Mouse (Mus musculus) thymus, postnatal 25 days (tissue): ENCODE results near the gene Dner.

Experiments
- DNase-seq: peaks from one replicate; pipeline ENCODE4 v3.0.0; 2022

Gene Dner

DNA sequence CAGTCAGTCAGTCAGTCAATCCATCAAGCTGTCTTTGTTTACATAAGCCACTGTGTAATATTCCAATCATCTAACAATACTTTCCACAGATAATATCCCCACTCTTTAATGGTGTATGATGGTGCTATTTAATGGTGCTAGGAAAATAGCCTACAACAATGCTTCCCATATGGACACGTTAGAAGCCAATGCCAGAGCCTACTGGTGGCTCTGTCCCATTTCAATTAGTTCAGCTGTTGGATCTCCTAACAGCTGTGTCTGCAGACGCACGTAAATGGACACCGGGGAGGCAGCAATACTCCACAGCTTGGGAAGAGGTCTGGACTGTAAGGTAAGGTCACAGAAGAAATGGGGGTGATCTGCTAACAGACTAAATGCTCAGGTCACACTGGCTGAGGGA is 171.6 kb downstream of the Dner start:
- DNase-seq, result no peak

DNA sequence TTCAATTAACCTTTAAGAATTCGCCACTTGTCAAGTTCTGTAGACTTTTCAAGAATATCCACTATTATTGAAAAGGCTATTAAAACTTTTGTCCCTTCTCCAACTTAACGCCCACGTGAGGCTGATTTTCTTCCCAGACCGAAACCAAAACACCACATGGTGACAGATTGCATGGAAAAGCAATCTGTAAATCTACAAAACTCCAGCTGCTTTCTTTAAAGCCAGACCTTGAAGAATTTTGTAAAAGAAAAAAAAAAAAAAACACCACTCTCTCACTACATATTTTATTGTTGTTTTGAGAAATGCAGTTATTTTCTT is 173.1 kb downstream of the Dner start:
- DNase-seq, result no peak

DNA sequence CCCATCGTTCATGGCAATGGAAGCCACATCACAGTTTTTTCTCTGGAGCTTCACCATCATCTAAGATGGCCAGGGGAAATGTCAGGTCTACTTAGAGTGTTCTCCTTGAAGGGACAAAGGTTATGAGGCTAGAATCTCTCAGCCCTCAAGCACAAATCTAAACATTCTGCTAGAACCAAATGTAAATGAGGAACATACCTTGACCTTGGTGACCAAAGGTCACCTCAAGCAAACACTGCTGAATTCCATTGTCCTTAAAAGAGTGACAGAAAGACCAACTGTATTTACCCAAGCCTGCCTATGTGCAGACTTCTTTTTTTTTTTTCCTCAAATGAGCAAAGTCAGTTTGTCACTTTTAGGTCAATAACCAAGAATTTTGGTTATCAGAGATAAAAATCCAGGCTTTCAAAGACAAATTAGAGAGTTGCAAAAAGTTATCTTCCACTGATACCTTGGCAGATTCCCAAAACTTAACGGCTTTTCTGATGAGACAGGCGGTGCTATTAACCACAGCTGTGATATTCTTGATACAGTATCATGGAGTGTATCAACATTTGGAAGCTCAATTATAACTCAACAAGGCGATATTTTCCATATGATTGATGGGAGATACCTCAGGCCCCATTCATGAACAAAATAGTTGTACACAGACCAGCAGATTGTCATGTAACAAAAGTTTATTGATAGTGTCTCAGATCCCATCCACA is 173.6 kb downstream of the Dner start:
- no peak for DNase-seq

DNA sequence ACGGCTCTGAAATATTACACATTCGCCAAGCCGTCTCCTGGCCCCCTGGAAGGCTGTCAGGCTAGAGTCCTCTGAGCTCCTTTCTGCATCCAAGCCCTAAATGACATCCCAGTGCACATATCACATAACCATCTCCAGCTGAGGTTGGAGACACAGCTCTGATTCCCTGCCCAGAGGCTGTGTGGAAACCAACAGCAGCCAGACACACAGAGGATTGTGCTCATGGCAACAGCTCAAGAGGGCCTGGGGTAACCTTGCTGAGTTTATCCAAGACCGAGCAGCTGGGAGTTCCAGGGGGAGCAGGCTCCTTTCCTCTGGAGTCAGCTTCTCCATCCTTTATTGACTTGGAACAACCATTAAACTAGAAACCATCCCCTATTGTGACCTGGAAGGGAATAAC is 177.7 kb downstream of the Dner start:
- no peak for DNase-seq

DNA sequence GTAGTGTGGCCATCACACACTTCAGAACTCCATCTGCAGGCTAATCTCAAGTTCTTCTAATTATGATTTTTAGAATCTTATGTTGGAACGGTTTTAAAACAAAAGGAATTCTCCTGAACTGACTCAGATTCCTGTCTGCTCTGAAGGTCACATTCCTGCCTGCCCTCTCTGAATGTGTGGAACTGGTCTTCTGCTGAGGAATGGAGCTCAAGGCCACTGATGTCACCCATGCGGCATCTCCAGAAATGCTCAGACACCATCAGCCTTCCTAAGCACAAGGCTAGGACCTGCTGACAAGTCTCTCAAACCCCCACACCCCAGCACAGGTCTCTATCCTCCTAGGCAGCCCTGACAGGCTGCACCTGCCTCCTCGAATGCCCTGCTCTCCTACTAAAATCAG is 182.8 kb downstream of the Dner start:
- no peak for DNase-seq

DNA sequence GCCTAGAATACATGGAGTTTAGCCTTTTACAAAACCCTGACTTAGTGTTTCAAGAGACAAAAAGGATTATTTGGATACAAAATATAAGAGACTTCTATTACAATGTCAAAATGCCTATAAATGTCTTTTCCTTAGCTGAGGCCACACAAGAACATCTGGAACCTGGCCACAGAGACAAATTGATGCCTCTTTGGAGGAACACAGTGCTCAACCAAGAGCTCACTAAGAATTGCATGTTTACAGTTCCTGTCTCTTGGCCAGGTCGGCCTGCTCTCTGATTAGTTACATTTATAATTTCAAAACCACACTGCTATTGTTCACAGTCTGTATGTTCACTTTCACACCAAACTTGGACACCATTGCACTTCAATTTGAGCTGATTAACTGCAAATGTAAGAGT is 187.5 kb downstream of the Dner start:
- no peak for DNase-seq

DNA sequence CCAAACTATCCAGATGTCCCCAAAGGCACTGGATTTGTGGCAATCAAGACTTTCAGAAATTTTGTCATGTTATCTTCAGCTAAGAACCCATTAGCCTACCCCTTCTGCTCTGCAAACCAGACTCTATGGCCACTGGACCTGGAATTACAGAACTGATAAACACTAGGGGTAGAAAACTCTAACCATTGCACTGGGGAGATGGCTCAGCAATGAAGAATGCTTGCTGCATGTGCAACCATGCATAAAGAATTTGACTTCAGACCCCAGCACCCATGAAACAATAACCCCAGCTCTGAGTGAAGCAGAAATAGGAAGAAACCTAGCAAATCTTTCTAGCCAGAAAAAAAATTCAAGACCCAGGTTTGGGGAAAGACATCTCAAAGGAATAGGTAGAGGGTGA is 188.5 kb downstream of the Dner start:
- DNase-seq, result no peak

DNA sequence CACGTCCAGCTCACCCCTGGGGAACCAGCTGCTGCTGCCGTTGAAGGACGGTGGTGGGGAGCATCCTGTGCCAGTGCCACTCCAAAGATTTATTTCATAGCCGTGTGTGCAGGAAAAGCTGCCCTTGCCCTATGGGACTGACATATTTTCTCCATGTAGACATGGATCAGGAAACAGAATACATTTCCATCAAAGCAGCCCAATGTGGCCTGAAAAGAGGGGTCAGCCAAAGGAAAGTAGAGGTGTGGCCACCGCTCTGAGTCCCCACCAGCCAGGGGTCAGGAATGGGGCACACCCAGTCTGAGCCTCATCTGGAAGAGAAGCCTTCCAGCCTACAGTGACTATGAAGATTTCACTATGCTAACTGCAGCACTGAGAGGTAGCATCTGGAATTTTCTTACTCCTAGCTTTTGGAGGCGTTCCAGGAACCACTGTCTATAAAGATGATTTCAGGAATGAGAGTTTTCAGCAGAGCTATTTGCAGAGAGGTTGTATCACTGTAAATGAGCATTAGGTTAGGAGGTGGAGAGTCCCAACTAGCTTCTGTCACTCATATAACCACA is 189.0 kb downstream of the Dner start:
- no peak for DNase-seq

DNA sequence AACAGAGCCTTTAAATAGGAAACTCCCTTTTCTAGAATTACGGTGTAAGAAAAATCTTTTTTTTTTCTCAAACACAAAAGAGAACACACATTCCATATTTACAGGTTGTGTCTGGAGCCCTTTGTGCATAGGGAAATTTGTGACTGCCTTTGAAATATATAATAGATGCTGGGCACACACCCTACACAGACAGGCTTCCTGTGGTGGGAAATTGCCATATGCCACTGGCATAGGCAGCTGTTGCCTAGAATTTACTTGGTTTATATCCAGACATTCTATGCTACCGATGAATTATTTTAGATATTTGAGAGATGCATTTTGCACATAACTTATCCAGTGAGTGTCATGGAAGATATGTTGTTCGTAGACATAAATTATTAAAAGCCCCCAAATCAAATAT is 195.3 kb downstream of the Dner start:
- DNase-seq, result no peak

DNA sequence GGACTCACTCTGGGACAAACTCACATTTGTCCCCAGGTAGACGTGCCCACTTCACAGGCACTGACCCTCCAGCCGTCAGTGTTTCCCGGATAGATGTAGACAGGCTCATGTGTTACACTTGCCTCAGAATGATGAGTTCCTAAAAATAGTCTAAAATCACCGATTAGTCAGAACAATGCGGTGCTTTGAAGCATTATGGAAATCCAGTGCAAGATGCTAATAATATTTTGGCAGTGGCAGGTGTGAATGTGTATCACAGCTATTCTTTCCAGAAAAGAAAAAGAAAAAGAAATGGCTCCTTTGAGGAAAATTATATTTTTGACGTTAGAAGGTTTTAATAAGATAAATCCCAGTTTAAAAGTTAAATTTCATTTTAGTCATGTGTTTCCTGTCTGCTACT is 204.3 kb downstream of the Dner start:
- DNase-seq, result no peak

DNA sequence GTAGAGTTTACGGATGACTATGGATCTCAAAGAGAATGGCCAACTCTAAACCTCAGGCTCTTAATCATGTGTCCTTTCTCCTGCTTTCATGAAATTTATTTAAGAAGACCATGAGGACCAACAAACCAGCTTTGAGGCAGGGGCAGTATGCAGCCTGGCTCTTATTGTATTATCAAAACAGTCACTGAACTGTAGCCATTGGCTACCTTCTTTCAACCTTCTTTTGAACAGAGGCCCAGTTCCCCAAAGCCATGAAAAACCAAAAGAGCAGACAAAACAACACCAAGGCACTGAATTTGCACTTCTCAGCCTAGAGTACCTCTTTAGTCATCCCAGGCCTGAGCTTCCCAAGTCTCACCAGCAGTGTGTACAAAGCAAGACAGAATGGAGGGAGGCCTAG is 207.5 kb downstream of the Dner start:
- no peak for DNase-seq

DNA sequence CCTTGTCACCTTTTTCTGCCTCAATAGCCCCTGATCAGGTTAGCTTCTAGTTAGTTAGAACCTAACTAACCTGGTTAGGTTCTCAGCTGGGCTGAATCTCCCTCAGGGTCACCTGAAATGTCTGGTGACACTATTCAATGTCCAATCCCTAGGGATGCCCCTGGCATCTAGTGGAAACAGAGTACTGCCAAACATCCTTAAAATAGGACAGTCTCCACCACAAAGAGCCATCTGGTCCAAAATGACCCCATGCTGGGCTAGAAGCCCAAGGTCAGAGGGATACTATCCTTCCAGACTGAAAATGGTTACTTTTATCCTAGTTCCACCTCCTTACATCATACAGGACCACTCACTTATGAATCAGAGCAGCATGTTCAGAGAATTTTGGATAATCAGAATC is 211.0 kb downstream of the Dner start:
- DNase-seq, result no peak

DNA sequence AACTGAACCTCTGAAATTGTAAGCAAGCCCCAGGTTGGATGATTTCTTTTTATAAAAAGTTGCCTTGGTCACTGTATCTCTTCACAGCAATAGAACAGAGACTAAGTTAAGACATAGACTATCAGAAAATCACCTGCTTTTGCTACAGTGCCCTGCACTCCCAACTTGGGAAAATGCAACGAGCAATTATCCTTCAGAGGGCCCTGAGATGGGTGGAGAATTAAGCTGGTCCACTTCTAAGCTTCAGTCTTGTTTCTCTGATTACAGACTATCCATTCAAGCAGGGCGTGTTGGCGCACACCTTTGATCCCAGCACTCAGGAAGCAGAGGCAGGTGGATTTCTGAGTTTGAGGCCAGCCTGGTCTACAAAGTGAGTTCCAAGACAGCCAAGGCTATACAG is 211.4 kb downstream of the Dner start:
- no peak for DNase-seq

DNA sequence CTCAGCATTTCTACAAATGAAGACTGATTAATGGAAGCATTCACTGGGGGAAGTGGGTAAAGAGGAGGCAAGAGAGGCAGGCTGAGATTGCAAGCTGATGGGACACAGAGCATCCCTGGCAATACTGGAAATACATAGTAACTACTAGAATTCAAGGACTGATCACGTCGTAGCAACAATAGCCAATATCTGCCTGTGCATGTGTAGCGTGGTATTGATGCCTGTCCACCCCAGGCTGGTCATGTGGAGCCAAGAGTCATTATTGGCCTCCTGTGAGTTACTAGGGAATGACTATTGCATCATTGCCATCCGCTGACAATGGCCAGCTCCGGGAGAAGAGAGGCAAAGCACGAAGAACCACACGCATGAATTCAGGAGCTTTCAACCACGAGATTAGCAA is 216.0 kb downstream of the Dner start:
- DNase-seq, result no peak

DNA sequence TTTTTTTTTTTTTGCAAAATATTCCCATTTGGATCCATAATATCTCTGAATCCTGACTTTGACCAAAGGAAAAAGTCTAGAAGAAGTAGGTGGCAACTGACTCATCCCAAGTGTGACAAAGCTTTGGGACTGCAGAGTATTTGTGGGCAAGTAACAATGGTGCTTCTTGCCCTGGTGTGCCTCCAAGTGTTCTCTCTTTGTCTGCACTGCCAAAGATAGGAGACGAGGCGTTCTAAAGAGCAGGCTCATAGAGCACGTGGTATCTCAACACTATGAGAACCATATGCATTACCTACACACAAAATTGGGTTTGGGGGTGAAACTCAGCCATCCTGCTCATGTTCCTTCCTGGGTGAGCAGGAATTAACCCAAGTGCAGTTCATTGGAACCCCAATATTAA is 221.7 kb downstream of the Dner start:
- DNase-seq, result no peak

DNA sequence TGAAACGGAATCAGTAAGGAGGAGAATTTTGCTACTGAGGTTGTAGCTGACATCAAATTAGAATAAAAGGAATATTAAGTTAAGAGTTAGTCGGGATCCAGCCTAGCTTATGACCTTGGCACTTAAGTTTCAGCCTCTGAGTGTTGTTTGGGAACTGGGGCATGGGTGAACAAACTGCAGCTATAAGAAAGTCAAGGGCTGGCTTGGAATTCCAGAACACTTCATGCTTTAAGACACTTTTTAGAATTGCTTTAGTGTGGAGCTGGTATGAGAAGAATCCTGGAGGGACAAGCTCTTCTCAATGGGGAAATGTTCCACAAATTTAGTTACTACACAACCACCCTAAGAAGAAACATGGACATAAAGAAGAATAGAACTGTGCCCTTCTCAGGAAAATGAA is 223.8 kb downstream of the Dner start:
- no peak for DNase-seq

DNA sequence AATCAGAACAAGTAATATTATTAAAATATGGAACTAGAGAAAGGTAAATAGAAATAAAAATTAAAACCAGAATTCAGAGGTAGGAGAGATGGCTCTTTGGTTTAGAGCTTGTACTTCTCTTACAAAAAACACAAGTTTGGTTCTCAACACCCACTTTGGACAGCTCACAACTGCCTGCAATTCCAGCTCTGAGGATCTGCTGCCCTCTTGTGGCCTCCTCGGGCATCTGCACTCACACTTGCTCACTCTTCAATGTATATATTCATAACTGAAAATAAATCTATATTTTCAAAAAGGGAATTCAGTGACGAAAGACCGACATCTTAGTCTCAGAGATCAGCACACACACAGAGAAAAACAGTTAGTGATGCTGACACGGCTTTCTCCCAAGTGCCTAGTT is 225.7 kb downstream of the Dner start:
- no peak for DNase-seq

DNA sequence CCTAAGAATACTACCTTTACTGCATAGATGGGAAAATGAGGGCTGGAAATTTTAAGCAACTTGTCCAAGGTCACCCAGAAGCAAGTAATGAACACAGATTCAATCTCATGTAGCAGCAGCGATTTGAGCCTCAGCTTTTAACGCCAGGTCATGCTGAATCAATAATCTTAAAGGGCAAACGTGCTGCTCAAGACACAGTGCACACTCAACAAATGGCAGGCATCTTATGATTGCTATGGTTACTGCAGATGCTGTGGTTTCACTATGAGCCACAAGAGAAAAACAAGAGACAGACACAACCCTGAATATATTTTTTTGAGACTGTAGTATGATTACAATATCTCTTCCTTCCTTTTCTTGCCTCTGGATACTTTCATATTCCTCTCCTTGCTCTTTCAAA is 228.4 kb downstream of the Dner start:
- no peak for DNase-seq

DNA sequence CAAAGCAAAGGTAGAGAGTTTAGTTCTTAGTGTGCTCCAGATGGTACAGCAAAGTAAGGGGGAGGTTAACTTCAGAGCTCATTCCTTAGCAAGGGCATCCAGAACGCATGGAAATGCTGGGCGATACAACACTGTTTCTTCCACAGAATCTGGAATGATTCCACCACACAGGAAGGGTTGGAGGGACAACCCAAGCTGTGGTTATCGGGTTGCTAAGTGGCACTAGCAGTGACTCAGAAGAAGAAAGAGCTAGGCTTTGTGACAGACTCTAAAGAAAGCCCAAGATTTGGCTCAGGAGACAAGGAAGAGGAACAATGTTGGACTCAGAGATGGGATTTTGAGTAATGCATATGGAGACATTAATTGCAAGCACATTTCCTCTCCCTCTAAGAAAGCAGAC is 231.3 kb downstream of the Dner start:
- no peak for DNase-seq

DNA sequence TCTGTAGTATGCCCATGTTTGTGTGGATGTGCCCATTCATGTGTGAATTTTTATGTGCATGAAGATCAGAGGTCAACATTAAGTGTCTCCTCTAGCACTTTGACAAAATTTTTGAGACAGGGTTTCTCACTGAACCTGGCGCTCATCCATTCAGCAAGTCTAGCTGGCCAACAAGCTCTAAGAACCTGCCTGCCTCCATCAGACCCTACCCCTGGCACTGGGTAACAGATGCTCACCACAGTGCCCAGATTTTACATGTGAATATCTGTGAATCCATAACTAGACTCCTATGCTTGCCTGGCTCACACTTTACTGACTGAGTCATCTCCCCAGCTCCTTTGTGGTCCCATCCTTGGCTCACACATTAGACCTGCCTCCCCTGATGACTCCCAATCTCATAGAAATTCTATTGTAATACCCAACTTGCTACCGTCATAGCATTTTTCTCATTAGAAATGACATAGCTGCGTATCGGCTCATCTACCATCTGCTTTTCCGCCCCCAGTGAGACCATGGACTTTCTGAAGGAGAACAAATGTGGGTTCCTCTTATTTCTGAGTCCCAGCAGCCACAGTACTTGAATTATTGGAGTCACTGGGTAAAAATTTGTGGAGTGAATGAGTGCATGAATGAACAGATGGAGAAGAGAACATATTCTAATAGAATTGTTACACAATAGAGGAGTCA is 231.9 kb downstream of the Dner start:
- no peak for DNase-seq

DNA sequence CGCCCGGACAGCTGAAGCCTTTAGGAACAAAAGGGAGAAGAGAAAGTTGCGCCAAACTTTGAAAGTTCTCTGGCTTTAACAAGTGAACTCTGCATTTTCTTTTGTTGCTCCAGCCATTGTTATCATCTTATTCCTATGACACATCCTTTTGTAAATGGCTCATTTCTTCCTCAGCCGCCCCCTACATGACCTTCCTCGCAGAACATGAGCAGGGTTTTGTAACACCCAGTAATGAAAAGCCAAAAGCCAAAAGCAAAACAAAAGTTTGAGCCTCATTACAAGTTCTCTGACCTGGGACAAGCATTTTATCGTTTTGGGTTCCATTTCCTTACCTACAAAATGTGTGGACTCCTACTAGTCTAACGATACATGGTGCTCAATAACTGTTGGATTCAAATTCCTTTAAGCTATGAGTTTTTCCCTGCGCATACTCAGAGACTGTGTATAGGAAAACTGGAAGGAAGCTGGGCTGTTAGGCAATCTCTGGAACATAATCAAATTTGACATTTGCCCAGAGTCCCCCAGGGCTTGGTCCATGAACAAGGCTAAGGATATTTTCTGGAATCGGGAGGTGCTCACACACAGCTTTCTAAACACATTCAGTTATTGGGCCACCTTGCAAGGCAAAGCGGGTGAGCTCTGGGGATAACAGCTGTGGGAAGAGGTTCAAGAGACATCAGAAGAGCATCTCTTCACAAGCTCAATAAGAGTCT is 246.3 kb downstream of the Dner start:
- no peak for DNase-seq

DNA sequence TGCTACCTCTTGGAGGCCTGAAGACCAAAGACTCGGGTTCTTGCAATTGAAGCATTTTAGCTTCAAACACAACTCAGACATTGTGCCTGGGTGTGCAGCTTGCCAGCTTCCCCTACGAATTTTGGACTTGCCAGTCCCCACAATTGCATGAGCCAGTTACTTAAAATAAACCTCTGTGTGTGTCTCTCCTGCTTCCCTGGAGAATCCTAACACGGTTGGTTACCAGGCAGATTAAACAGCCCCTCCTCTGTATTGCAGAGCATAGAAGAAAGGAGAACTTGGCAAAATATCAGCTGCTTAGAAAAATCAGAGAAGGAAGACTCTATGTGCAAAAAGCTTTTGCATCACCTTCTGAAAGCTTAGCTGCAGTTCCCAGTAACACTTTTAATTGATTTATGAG is 252.4 kb downstream of the Dner start:
- no peak for DNase-seq

DNA sequence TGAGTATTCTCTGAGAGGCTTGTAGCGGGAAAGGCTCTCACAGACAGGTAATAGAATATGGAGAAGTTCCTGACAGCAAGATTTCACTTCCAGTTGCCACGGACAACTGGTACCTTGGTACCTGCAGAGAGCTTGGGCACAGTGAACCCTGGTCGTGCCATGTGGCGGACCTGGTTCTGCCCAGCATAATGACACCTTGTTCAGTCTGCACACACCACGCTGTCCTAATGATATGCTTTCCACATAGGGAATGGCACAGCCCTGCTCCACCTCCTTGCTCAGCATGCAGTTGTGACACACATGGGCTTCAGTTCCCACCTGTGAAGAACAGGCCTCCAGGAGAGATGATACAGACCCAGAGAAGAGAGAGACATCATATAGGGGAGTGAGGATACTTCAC is 253.0 kb downstream of the Dner start:
- DNase-seq, result no peak

DNA sequence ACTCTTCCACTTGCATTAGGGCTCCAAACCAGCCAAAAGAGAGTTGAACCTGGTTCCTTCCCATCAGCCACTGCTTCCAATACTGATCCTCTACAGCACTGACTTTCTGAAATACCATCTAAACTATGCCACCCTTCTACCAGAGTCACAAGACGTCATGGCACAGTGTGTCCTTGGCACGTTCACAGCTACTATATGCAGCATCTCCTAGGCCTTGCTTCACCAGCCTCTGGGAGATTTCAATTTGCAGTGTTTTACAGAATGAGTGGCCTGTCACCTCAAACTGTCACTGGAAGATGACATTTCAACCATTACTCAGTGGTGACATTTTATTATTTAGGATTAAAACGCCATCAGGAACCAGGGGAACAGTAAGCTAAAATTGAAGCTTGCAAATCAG is 254.6 kb downstream of the Dner start:
- no peak for DNase-seq
